Mouse (Mus musculus) thymus, adult 2 months (tissue): Measurements from ENCODE around the gene Fgfbp3.

Source experiments
- CTCF ChIP-seq: fragments of 200-500 bp; IDR thresholded peaks from 2 replicates; pipeline ENCODE4 v1.5.1; 2012; ENCODE audit warnings: mild to moderate bottlenecking, control low read depth, low read length, moderate library complexity, borderline replicate concordance; ENCODE audit not compliant: control insufficient read depth, poor library complexity, insufficient read depth; ENCODE audit errors: extremely low read depth
- POLR2A ChIP-seq: fragments of 200-500 bp; IDR thresholded peaks from 2 replicates; pipeline ENCODE4 v1.6.1; 2012; ENCODE audit warnings: mild to moderate bottlenecking, low read length, control low read depth, moderate library complexity; ENCODE audit not compliant: control insufficient read depth, poor library complexity, insufficient read depth; ENCODE audit errors: extremely low read depth

DNA sequence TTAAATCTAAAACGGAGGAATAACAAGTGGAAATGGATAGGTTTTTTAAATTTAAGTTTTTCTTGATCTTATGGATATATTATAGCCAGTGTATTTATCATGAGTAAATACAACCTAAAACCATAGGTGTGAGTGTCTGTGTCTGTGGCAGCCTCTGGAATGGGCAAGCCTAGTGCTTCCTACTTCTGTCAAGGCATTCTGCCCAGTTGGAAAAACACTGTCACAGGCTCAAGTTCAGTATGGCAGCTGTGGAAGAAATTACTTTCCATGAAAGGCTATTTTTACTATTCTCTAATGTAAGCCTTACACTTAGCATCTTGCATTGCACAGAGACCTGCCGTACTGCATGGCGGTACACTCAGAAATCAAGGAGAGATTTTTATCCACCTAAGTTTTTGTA, 27.7 kb downstream of the Fgfbp3 start:
- no peak for TF ChIP-seq CTCF
- no peak for TF ChIP-seq POLR2A
